Mouse (Mus musculus): ENCODE results near the gene Srek1ip1.

Gene Srek1ip1

DNA sequence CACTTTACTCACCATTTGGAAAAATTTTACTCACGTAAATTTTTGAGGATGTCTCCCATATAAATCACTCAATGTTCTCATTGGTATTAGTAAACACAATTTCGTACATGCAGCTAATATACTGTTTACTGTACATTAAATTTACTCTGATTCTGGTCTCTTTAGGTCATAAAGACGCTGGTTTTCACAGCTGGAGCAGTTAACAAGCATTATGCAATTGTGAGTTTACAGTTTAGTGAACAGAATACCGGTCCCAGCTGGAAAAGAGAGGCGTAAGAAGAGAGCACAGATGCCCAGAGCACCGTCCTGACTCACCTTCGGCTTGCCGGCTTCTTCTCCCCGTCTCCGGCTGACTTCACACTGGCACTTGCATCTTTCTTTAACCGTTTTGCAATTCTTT, at the start of gene Srek1ip1:
TSS of gene Srek1ip1 (plus strand) at position 301 of the 400 bp plus-strand sequence.
- no peak for DNase-seq (ENCODE audit: low read depth)

DNA sequence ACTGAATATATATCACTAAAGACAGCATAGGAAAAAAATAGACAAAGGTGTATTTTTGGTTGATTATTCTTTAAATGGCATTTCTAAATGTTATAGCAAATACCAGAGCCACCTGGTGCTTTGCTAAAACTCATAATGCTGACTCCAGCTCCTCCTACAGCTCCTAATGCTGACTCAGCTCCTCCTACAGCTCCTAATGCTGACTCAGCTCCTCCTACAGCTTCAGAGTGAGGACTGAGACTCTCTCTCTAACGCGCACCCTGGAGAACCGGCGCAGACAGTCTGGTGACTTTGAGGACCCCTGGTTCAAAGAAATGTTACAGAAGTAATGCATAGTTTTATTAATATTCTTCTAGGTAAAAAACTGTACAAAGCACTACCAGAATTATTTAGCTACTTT, 49.4 kb upstream of the Srek1ip1 start:
- DNase-seq (ENCODE audit: low read depth): no peak

DNA sequence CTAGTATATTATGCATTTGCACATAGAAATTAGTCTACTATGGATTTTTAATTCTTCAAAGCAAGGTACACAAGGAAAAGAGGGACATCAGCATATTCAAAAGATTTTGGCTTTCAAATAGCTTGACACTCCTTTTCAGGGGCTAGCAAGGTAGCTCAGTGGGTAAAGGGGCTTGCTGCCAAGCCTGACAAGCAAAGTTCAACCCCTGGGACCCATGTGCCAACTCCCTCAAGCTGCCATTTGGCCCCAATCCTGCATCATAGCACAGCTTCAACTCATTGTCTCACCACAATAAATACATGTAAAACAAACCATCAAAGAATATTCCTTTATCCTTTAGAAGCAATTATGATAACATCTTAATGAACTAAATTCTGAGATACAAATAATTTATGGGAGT, 45.3 kb upstream of the Srek1ip1 start:
- no peak for DNase-seq (ENCODE audit: low read depth)

DNA sequence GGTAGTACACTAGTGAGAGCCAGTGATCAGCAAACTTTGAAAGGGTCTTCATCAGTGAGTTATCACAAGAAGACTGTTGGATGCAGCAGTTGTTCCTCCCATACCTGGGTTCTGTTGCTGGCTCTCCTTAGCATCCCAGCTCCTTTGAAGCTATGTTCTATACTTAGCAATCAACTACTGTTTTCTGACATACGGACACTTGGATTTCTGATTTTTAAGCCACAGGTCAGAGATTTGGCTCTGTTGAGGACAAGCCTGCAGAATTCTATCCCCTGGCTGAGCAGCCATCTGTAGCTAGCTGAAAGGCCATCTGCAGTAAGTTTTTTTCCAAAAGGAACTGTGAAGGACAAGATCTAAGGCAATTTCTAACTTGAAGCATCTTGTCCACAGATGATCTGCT, 32.9 kb upstream of the Srek1ip1 start:
- no peak for DNase-seq (ENCODE audit: low read depth)

DNA sequence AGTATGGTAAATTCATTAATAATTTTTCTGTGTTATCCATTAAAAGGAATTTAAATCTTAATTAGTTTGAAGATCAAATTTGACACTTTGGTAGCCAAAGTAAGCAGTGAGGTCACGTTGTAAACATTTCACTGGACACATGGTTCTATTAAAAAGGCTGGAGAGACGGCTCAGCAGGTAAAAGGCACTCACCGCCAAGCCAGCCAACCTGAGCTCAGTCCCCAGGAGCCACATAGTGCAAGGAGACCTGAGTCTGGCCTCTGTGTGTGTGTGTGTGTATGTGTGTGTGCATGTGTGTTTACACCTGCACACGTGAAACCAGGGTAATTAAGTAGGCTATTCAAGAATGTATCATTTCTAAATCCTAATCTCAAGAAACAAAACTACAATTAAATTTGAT, 29.9 kb upstream of the Srek1ip1 start:
- no peak for DNase-seq (ENCODE audit: low read depth)

DNA sequence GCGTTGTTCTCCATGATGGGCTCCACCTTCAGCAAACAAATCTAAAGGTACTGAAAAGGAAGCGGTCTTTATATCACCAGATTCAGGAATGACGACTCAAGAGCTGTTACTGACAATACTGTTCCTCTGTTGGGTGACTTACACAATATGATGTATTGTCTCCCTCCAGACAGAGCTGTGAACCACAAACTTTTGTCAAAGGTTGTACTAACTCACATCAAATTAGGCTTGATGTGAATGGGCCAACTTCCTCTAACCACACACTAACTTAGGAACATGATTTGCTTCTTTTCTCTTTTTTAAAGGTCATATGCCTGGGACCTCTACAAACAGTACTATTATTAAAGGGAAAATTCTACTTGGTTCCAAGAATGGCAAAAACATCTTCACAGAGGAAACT, 29.1 kb upstream of the Srek1ip1 start:
- no peak for DNase-seq (ENCODE audit: low read depth)

DNA sequence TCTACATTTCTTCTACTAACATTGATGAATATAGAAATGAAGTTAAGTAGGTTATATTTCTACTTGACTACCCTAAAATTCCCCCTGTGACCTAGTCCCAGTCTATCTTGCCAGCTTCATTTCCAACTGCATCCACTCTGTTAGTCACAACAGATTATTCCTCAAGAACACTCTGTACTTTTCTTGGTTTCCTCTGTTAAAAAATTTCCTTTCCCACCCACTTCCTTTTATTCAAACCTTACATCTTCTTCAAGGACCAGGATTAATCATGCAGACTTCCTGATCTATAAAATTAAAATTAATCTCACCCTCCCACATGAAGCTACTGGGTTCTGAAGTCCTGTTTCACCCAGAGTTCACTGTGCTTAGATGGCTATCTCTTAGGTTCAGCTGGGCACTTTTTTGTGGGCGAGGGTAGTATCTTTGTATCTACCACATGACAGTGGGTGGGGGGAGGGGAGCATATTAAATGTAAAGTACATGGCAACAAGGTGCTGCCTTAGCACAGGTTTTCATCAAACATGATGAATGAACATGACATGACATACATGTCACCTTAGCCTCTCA, 13.1 kb upstream of the Srek1ip1 start:
- DNase-seq (ENCODE audit: low read depth): no peak

DNA sequence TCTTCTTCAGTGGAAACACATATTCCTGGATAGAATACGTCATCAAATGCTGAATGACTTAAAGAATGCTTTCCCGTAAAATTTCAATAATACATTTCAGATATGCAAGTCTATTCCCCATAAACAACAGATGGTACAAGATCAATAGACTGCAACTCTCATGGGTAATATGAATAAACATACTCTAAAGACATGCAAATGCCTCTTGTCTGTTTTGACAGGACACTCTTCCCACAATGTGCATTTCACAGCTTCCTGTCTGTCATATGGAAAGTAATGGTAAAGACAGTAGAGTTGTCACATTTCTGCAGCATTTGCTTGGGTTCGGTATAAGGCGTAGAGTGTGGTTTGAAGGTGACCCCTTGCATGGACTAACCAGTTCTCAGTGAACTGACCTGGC, 5.0 kb upstream of the Srek1ip1 start:
- DNase-seq (ENCODE audit: low read depth): no peak

DNA sequence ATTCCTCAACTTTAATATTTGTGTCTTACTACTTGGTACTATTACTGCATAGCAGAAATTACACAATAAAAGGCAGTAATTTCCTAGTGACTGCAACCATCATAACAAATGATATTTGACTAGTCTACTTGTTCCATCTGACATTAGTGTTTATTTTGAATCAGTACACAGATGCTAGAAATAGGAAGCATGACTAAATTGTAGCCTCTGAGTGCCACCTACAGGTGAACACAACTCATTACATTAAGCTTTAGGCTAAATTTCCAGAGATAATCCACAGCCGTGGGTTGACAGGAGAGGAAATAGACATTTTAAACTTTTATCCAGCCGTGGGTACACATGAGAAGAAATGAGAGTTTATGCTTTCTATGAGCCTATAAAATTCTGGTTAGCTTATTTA, 2.6 kb upstream of the Srek1ip1 start:
- peak; percentile 74 for DNase-seq (ENCODE audit: low read depth)

DNA sequence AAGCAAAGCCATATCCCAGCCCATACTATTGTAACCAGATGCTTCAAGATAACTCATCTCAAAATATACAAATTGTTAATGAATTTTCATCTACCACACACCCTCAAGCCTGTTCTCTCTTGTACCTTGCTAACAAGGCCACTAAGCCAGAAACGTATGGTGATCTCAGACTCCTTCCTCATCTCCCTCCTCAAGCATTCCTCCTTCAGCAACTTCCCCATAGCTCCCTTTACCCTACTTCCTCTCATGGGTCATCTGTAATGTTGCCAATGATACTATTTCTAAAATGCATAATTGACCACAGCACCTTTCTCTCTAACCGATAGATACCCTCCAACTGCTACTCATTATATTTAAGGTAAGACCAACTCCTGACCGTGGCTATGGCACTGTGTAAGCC, 2.1 kb downstream of the Srek1ip1 start:
- DNase-seq (ENCODE audit: low read depth): no peak

DNA sequence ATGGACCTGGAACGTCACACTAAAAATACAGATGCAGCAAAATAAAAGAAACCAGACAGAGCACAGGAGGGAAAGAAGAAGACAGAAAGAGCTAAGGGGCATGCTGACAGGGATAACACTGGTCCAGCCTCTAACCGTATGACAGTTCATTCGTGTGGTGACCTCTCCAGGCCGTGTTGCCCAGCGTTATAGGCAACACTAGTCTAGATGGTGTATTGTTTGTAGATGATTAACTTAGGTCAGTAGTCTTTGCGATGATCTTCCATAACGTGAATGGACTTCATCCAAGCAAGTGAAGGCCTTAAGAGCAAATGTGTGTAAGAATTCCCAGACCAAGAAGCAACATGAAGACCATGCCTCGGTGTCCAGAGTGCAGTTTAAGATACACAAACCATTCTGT, 6.8 kb downstream of the Srek1ip1 start:
- no peak for DNase-seq (ENCODE audit: low read depth)

DNA sequence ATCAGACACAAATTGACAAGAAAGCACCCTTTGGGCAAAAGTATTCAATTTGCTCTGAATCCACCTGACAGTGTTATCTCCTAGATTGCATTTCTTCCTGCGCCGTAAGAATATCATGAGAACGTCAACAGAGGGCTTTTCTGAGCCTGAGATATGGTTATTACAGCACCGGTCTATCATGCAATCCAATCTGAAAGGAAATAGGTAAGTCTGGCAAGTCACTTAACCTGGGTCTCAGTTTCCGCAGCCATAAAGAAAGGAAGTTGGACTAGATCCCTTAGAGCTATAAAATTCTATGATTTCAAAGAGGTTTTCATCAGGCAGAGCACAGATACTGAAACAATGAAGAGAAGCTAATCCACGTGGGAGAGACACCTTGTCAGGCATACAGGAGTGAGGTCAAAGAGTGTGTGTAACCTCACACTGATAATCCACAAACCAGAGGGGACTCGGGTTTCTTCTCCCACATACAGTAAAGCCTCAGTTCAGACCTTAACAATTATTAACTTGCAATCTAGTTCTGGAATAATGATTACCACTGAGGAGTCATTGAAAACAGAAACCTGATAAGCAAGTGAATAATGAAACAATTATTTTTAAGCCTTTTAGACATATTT, 7.4 kb downstream of the Srek1ip1 start:
- no peak for DNase-seq (ENCODE audit: low read depth)

DNA sequence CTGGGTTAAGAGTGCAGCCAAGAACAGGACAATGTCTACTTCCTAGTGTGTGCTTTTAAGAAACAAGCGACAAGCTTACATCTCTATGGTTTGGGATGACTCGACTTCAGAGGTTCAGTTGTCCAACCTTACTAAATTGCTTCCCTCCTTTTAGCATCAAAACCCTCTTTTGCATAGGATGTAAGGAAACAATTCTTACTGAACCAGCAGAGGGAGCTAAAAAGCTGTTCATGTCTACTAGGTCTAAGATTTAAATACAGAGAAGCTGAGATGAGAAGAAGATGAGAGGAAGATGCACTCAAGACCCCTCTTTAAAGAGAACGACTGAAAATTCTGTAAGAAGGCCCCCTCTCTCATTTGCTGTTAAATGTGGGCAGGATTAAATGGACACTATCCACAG, 13.4 kb downstream of the Srek1ip1 start:
- DNase-seq (ENCODE audit: low read depth): peak; percentile 65

DNA sequence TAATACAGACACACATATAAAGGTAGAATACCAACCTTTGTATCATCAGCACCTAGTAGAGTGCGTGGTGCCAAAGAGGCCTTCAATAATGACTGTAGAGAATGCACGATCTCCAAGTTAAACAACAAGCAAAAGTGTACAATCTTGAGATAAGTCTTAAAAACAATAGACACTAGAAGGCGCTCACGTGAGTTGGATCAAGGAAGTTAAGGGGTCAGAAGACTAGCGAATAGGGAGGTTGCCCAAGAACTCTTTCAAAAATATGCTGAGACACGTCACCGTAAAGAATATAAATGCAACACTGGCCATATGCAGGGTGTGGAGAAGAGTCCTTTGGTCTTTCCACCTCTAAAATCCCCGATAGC, 24.0 kb downstream of the Srek1ip1 start:
- DNase-seq (ENCODE audit: low read depth): no peak

DNA sequence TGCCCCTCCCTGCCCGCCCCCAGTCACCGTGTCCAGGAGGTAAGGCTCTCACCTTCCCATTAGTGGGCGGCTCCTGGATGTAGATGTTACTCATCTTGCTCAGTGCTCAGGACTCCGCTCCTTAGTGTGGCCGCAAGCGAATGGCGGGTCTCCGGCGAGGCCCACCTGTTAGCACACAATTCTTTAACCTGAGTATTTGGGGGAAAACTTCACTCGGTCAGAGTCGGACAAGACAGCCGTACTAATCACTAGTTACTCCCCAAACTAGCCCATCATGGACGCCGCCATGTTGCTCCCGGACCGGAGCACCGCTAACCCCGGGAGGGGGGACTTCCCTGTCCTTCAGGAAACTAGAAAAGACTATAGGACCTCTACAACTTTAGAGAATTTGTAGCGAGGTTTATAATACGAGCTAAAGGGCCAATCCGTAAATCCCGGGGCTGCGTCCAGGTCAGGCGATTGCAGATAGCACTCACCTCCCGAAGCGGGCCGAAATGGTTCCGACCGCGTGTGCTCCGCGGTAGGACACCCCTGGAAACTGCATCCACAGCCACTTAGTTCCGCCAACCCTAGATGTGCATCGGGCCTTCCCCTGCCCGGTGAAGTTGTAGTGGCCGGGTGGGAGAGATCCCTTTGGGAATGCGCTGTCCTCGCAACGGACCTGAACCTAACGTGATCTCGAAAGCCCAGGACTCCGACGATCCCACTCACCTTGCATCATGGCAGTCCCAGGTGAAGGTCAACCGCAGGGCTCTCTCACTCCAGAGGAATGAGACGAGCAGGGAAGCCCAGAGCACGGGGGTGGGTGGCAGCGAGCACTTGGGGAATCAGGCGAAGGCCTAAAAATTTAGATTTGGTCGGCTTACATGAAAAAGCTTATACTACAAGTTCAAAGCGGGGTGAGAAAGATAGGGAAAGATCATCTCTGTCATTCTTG, 24.6 kb downstream of the Srek1ip1 start, which contains the start of gene Cwc27:
TSS of gene Cwc27 (minus strand) at position 508 of the 937 bp plus-strand sequence.
- DNase-seq (ENCODE audit: low read depth): peak; percentile 96

DNA sequence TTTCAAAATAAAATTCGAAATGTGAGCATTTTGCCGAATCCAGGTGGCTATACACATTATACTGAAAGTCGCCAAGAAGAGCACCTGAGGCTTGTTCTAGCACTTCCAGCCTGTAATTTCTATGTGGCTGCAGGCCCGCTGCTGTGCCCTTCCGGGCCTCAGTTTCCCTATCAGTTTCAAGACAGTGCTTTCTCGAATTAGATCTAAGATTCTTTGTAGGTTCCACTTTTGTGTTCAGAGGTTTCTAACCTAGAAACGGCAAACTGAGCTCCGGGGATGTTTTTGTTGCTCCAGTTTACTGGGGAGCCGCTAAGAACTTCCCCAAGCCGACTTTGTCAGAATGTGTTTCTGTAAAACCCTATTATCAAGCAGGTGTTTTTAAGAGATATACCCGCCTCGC, 25.4 kb downstream of the Srek1ip1 start:
- DNase-seq (ENCODE audit: low read depth): no peak

DNA sequence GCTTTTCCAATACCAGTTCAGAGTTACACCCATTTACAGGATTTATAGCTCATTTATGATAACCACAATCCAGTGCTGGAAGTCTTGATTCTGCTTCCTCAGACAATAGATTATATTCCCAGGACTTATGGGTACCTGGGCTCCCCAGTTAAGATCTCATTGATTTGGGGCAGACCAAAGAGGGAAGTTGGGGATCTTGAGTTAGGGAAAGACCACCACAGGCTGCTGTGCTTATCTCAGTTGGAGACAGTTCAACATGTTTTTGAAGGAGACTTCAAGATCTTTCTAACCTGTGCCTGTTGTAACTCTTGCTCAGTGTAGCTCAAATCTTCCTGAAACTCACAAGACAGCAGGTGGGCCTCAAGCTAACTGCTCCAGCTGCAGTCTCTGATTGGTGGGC, 28.9 kb downstream of the Srek1ip1 start:
- no peak for DNase-seq (ENCODE audit: low read depth)

DNA sequence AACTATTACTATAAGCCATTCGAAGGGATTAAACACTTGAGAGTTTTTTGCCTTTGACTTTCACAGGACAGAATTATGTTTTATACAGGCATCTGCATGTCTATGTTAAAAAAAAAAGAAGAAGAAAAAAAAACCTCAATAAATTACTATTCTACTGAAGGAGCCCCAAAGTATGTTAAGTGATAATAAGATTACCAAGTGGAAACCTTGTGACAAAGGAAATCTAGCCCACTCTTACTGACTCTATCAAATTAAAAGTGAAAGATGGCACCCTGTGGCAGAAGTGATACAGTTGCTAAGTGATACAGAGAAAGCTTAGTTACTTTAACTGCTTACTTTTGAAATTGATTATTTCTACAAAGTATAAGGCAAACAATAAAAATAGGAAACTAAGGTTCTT, 29.6 kb downstream of the Srek1ip1 start:
- DNase-seq (ENCODE audit: low read depth): no peak

DNA sequence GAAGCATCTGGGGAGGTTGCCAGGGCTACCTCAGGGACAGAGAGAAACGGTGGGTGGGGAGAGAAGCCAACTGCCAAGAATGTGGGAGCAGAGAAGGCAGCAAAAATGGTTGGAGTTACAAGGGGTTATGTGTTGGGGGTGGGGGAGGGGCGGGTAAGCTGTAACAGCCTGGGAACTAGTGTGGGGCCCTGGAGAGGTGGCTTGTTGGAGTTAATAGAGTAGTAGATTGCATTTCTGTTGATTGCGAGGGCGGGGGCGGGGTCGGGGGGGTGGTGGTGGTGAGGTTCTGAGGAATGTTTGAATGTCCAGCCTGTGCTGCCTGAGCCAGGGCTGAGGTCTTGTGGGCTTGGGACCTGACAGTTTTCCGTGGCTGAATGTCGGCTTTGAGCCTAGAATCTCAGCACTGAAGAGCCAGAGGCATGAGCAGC, 30.1 kb downstream of the Srek1ip1 start:
- DNase-seq (ENCODE audit: low read depth): no peak

DNA sequence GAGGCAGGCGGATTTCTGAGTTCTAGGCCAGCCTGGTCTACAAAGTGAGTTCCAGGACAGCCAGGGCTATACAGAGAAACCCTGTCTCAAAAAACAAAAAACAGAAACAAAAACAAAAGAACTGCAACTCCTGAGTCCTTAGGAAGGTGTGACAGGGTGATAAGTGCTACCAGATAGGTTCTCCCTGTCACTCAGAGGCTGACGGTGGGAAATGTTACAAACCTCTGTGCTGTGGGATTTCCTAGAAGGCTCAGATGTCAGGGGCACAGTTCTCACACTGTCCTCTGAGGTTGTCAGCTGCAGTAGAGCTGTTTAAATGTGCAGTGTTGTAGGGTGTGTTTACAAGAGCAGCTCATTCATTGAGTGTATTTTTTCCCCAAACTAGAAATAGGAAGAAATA, 33.2 kb downstream of the Srek1ip1 start:
- DNase-seq (ENCODE audit: low read depth): no peak

DNA sequence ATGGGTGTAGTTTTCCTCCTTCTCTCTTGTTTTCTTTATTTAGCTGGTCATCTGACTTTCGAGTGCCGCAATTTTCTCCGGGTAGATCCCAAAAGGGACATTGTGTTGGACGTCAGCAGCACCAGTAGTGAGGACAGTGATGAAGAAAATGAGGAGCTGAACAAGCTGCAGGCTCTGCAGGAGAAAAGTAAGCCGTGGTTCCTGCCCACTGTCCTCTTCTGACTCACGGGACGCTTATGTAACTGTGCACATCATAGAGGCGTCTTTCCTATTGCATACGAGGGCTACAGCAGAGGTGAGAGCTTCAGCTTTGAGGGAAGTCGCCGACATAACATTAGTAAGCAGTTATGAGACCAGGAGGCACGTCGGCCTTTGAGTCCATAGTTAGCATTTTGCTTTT, 40.5 kb downstream of the Srek1ip1 start:
- DNase-seq (ENCODE audit: low read depth): no peak

DNA sequence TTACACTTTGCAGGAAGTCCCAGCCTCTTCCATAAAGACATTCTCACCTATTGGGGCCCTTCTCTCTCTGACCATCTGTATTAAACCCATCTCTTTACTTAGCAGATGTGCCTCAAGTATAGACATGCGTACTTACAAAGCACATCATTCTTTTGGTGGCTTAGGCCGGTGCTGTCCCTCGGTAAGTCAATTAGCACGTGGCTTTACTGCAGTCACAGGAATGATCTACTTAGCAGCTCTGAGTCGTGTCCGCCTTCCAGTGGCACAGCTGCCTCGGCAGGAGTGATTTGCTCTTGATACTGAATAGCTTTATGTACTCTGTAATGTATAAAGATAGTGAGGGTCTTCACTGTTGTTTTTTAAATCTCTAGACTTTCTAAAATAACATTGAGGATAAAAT, 45.3 kb downstream of the Srek1ip1 start:
- DNase-seq (ENCODE audit: low read depth): no peak

DNA sequence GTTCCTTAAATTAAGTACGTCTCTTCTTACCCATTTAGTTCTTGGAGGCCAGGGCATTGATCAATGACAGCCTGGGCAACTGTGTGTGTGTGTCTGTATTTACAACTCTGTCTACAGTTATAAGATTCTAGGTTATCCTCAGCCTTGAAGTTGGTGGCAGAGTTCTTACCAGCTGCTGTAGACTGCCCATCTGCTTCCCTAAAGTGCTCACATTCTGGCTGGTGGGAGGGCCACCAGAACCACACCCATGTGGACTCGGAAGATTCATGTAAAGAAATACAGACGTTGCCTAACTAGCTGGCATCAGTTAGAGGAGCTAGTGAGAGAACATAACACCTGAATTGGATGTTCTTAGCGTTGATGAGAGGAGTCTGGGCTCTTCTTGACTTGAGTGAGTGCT, 49.7 kb downstream of the Srek1ip1 start:
- no peak for DNase-seq (ENCODE audit: low read depth)

Data from naive thymus-derived CD4-positive, alpha-beta T cell, adult 2 months (primary cell).